Mouse (Mus musculus) ovary, postnatal 36 days (tissue): ENCODE data around the gene Gas2.
A peak's percentile ranks its signal among the peaks of the same experiment; 100 is the strongest.

ENCODE experiments used
- DNase-seq: peaks from one replicate; pipeline ENCODE4 v3.0.0; 2022; ENCODE audit warnings: low spot score, mixed read lengths

Gas2 gene

GRCm38 (mm10) chr7:51967581-51967980, 105.8 kb downstream of the Gas2 start:
- no peak for DNase-seq

- no peak for DNase-seq
Measured at GRCm38 (mm10) chr7:51969379-51969778, 107.6 kb downstream of the Gas2 start.

- peak; percentile 8 for DNase-seq
Measured at GRCm38 (mm10) chr7:51972252-51972855, 110.5 kb downstream of the Gas2 start.

- DNase-seq: no peak
Measured at GRCm38 (mm10) chr7:51973091-51973490, 111.3 kb downstream of the Gas2 start.

- no peak for DNase-seq
Measured at GRCm38 (mm10) chr7:51973526-51973925, 111.7 kb downstream of the Gas2 start.

- DNase-seq: no peak
Measured at GRCm38 (mm10) chr7:51975181-51975580, 113.4 kb downstream of the Gas2 start.

- DNase-seq: no peak
Measured at GRCm38 (mm10) chr7:51979271-51979670, 117.5 kb downstream of the Gas2 start.

- DNase-seq: no peak
Measured at GRCm38 (mm10) chr7:51982303-51982702, 120.5 kb downstream of the Gas2 start.

- no peak for DNase-seq
Measured at GRCm38 (mm10) chr7:51985763-51986162, 123.9 kb downstream of the Gas2 start.

GRCm38 (mm10) chr7:51986909-51987308, 125.1 kb downstream of the Gas2 start:
- no peak for DNase-seq

- DNase-seq: no peak
Measured at GRCm38 (mm10) chr7:51991020-51991419, 129.2 kb downstream of the Gas2 start.

- peak; percentile 86 for DNase-seq
Measured at GRCm38 (mm10) chr7:52005511-52006295, 143.9 kb downstream of the Gas2 start, which contains the start of gene Svip. Svip (minus strand) TSS chr7:52006018.

GRCm38 (mm10) chr7:52006296-52006630, 144.4 kb downstream of the Gas2 start:
- DNase-seq: no peak

GRCm38 (mm10) chr7:52007138-52007537, 145.3 kb downstream of the Gas2 start:
- no peak for DNase-seq

- DNase-seq: no peak
Measured at GRCm38 (mm10) chr7:52013457-52013856, 151.6 kb downstream of the Gas2 start.

GRCm38 (mm10) chr7:52015180-52015579, 153.4 kb downstream of the Gas2 start:
- DNase-seq: no peak

- DNase-seq: no peak
Measured at GRCm38 (mm10) chr7:52015628-52016027, 153.8 kb downstream of the Gas2 start, which contains the start of gene 1700015G11Rik. 1700015G11Rik (minus strand) TSS chr7:52015728.

- no peak for DNase-seq
Measured at GRCm38 (mm10) chr7:52022039-52022438, 160.2 kb downstream of the Gas2 start.

- DNase-seq: no peak
Measured at GRCm38 (mm10) chr7:52024050-52024626, 162.3 kb downstream of the Gas2 start.

- no peak for DNase-seq
Measured at GRCm38 (mm10) chr7:52037600-52038582, 176.1 kb downstream of the Gas2 start.
